Mouse (Mus musculus) embryonic fibroblast, embryonic 13.5 days (primary cell): ENCODE data around the gene Xpr1. TPM values are rescaled to one million over a fixed set of nuclear protein-coding genes. Genes with fewer than 3 reads are reported as not detected.
"Not testable (repeated sequence)": the region's sequence is repeated elsewhere in the genome, so short reads cannot be mapped to it uniquely, and the experiment has no call there.

Experiments used
- H3K27ac ChIP-seq: 2 replicates; pipeline ENCODE4 v1.5.1; 2012; ENCODE audit warnings: low read length, control low read depth, inconsistent platforms; ENCODE audit not compliant: insufficient read depth
- H3K4me1 ChIP-seq: 2 replicates; pipeline ENCODE4 v1.6.1; 2011; ENCODE audit warnings: low read length; ENCODE audit not compliant: control insufficient read depth, insufficient read depth
- H3K4me3 ChIP-seq: 2 replicates; pipeline ENCODE4 v1.5.1; 2011; ENCODE audit warnings: mild to moderate bottlenecking, control low read depth, low read length; ENCODE audit not compliant: insufficient read depth
- CTCF ChIP-seq: IDR thresholded peaks from 2 replicates; pipeline ENCODE4 v1.5.1; 2011; ENCODE audit warnings: mild to moderate bottlenecking, control low read depth, low read length, moderate library complexity, borderline replicate concordance; ENCODE audit not compliant: insufficient read depth
- POLR2A ChIP-seq: IDR thresholded peaks from 2 replicates; pipeline ENCODE4 v1.6.1; 2011; ENCODE audit warnings: low read depth, mild to moderate bottlenecking, control low read depth, low read length, moderate library complexity
- polyA plus RNA-seq: library from polyadenylated mRNA; stranded (reverse); fragments of >200 nt; gene quantifications from 2 replicates; pipeline ENCODE4 v1.2.4, GENCODE M21; 2011; ENCODE audit warnings: low read depth; ENCODE audit not compliant: missing spikeins, insufficient read length

Xpr1 gene
- polyA plus RNA-seq, 1 experiment, result 43.7 TPM

DNA sequence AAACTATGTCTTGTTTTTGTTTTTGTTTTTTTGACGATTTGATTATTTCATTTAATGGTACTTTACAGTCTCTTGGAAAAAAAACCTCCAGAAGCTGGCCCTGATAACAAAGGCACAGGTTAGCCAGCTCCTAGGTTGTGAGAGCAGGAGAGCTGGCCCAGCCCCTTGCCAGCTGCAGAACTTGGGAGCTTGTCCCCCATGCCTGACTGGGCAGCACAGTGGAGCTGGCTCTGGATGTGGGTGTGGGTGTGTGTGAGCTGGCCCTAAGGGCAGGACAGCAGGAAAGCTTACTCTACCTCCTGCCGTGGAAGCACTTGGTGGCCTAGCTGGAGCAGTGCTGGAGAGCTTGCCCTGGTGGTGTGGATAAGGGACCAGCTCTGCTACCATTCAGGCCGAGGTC is 129.2 kb downstream of the Xpr1 start:
- Histone ChIP-seq H3K4me1 (no peaks in the 10 kb centered on the region), H3K4me3 (no peak overlapping the region), H3K27ac (no peak overlapping the region)
- TF ChIP-seq POLR2A (no peak), CTCF (no peak)

DNA sequence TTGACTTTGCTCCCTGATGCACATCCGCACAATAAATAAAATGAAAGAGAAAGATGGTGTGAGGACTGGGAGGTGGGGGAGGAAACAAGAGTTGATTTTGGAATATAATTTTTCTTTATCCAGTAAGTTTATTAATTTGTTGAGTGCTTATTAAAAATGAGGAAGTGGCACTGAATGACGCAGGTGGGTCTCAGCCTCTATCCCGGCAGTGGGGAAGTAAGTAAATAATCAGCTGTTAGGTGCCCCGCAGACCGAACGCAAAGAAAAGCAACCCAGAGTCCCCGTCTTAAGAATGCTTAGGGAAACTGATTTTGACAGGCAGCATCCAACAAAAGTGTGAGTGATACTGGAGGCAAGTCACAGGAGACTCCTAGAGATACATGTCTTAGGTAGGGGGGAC is 133.4 kb downstream of the Xpr1 start:
- Histone ChIP-seq H3K4me1 (no peaks in the 10 kb centered on the region), H3K4me3 (no peak overlapping the region), H3K27ac (no peak overlapping the region)
- TF ChIP-seq POLR2A (no peak), CTCF (no peak)

DNA sequence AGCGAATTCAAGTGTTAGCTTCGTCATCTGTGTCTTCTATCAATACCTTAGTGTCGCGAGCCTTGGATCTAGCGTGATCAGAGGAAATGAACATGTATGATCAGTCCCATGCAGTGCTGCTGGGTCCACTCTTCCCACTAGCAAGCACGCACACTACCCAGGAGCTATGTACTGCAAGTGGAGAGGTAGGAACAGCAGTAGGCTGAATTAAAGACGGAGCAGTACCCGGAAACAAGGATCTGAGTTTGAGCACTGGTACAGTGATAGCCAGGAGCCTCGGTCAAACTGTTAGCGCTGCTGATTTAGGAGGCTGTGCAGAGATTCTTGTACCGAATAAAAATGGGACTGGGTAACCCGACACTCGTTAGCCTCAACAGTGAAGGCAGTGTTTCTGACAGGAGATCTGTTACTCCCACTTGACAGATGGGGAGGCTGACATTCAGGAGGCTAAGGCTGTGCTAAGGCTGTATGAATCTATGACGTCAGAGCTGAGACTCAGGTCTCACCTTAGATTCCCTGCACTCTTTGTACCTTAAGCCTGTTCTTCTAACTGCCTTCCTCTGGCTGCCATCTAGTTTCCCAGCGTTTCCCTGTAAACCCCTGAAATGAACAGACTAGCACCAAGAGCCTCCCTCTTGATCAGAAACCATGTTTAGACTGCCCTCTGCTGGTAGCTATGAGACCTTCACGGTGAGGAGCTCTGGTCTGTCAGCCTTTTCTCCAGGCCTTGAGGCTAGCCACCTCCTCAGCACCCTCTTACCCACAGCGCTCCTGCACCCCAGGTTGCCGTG is 136.0 kb downstream of the Xpr1 start:
- Histone ChIP-seq H3K4me3 (no peak overlapping the region), H3K4me1 (no peaks in the 10 kb centered on the region), H3K27ac (no peak overlapping the region)
- TF ChIP-seq CTCF, result peak; percentile 60; the same call in 1 of the 2 replicates
- TF ChIP-seq POLR2A, result no peak

DNA sequence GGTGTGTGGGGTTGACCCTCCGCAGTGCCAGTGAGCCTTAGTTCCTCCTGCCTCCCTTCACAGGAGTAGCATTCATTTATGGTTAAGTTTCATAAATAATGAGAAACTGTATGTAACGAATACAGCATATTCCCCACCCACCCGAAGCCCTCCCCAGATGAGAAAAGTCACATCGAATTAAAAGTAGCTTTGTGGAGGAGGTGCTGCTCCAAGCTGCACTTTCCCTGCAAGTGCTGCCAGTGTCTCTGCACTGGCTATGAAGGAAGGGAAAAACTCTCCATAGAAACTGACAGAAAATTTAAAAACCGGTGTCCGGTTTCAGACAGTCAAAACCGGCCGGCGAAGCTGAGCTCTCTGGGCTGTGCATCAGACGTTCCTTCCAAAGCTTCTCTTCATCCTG is 136.9 kb downstream of the Xpr1 start:
- TF ChIP-seq POLR2A, result no peak
- TF ChIP-seq CTCF, result no peak
- H3K27ac ChIP-seq, result no peak overlapping the region
- no peak overlapping the region for H3K4me3 ChIP-seq
- no peaks in the 10 kb centered on the region for H3K4me1 ChIP-seq

DNA sequence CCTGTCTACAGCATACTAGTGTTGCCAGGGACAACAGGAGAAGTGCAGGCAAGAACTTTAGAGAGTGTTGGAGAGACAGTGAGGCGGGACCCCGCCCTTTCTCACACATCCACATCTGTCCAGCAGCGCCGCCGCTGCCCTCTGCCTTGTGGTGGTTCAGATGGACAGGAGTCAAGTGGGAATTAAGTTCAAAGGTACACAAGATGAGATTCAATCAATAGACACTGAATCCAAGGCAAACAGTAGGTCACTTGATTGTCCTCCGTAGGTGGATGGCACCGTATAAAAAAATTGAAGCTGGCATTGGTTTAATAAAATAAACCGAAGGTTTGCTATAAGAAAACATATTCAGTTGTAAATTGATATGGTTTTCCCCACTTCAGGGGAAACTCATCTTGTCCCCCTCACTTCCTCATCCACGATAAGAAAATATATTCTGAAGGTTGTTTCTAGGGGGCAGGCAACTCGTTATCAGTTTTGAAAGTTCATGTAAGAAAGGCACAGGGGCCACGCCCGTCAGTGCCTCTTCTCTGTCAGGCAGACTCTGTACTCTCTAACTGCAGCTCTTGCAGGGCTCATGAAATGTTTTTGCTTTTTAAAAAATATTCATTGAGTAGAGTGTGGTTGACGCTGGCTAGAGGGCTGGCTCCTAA is 140.7 kb downstream of the Xpr1 start:
- H3K4me3 ChIP-seq, result no peak overlapping the region
- no peak overlapping the region for H3K27ac ChIP-seq
- TF ChIP-seq POLR2A, result no peak
- no peak for TF ChIP-seq CTCF
- H3K4me1 ChIP-seq, result no peaks in the 10 kb centered on the region

DNA sequence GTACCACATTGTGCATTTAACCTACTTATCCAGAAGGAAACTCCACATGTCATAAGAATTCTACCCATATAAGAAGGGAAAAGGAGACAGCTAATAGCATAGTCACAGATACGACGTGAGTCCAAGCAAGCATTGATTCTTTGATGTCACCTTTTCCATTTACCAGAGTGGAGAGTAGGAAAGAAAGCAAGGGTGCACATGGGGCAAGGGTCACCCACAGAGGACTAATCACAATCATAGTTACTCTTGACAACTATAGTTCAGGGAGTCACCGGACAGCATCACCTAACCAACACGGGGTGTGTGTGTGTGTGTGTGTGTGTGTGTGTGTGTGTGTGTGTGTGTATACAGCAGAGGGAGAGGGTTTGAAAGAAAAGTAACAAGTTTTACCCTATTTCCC is 141.4 kb downstream of the Xpr1 start:
- Histone ChIP-seq H3K4me1 (no peaks in the 10 kb centered on the region), H3K27ac (no peak overlapping the region), H3K4me3 (no peak overlapping the region)
- TF ChIP-seq POLR2A (no peak), CTCF (no peak)

DNA sequence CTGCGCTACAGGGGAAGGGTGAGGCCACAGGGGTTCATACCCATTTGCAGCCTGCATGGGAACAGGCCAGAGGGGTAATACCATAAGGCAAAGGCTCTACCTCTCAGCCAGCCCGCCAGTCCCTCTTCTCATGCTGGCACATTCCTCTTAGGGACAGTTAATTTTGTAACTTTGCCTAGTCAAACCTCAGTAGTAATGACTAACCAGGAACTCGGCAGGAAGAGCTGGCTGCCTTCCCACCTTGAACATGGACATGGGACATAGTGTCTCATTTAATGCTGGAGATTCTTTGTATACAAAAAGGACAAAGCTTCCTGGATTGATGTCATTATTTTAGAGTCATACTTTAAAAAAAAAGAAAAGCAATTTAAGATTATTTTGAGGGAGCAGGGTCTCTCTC is 142.2 kb downstream of the Xpr1 start:
- no peaks in the 10 kb centered on the region for H3K4me1 ChIP-seq
- no peak overlapping the region for H3K27ac ChIP-seq
- TF ChIP-seq CTCF (no peak), POLR2A (no peak)
- H3K4me3 ChIP-seq, result no peak overlapping the region

DNA sequence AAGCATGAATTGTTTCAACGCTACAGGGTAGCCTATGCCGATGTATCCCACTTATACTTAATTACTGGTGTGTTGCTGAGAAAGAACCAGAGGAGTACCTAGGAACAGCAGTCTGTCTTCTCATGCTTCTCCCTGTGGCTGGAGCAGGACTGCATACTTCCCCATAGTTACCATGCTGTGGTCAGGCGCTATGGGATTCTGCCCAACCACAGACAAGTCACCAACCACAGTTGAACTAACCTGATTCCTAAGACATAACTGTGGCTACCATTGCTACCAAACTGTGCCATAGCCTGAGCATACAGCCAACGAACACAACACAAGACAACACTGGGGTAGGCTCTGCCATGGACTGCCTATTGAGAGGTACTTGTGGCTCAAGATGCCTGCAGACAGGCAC is 144.3 kb downstream of the Xpr1 start:
- H3K27ac ChIP-seq, result no peak overlapping the region

DNA sequence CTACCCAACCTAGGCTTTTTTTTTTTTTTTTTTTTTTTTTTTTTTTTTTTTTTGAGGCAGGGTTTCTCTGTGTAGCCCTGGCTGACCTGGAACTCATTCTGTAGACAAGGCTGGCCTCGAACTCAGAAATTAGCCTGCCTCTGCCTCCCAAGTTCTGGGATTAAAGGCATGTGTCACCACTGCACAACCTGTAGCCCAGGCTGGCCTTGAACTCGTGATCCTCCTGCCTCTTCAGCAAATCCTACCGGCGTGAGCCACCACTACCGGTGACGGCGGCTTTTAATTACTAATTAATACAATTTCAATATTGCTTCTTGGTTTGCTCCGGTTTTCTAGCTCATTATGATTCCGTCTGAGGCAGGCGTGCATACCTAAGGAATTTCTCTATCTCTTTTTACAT is 154.7 kb downstream of the Xpr1 start:
- not testable (repeated sequence) for H3K4me1 ChIP-seq, H3K27ac ChIP-seq, H3K4me3 ChIP-seq

More for the DNA sequence above, 144.3 kb downstream of the Xpr1 start:
- H3K4me3 ChIP-seq, result no peak overlapping the region
- TF ChIP-seq CTCF (no peak), POLR2A (no peak)
- no peaks in the 10 kb centered on the region for H3K4me1 ChIP-seq

DNA sequence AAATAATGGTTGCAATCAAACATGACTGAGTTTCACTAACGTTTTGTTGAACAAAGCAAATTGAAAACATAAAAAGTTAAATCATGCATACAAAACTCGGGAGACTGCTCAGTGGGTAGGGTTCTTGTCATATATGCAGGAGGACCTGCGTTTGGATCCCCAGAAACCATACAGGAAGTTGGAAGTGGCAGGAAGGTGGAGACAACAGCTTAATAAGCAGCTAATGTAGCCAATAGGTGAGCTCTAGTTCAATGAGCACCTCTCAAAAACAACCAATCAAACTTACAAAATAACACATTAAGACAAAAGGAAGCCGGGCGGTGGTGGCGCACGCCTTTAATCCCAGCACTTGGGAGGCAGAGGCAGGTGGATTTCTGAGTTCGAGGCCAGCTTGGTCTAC is 162.9 kb downstream of the Xpr1 start:
- H3K4me3 ChIP-seq, result no peak overlapping the region
- no peaks in the 10 kb centered on the region for H3K4me1 ChIP-seq
- no peak overlapping the region for H3K27ac ChIP-seq
- TF ChIP-seq CTCF (no peak), POLR2A (no peak)

DNA sequence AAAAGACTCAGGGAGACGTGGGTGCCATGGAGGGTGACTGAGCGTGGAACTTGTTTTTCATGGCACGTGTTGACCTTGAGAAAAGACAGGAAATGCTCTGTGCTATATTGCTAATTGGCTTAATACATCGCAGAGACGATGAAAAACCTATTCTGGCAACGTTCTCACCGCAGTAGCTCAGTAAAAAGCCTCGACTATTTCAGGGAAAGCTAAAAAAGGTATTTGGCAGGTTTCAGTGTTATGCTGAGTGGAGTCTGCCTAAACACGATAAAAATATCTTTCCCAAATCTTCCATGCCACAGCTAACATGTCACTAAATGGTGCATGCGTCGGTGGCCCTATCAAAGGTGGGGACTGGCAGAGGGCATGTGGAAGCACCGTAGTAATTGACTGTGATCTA is 164.1 kb downstream of the Xpr1 start:
- Histone ChIP-seq H3K4me1 (no peaks in the 10 kb centered on the region), H3K4me3 (no peak overlapping the region), H3K27ac (no peak overlapping the region)
- TF ChIP-seq POLR2A (no peak), CTCF (no peak)
